Mouse (Mus musculus): Measurements from ENCODE around the gene Gm4846. TPM values are rescaled to one million over a fixed set of nuclear protein-coding genes. Genes with fewer than 3 reads are reported as not detected.
"Not testable (repeated sequence)": the region's sequence is repeated elsewhere in the genome, so short reads cannot be mapped to it uniquely, and the experiment has no call there.

Gm4846 gene
- polyA plus RNA-seq (2014; fragmentation: Nextera tagmentation; extraction: Ambion mirVana) = not detected in 2 replicates

DNA sequence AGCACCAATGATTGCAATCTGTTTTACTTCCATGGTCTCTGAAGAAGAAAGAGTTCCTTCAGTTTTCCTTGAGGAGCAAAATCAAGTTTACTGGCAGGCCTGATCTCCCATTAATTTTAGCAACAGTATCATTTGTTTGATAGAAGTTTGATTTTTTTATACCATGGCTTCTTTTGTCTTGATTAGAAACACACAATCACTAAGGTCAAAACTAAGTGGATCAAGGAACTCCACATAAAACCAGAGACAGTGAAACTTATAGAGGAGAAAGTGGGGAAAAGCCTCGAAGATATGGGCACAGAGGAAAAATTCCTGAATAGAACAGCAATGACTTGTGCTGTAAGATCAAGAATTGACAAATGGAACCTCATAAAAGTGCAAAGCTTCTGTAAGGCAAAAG is at the start of gene Gm4846:
Gene Gm4846 (minus strand): TSS at position 101 of the 400 bp plus-strand sequence.
- H3K36me3 ChIP-seq (ENCODE audit: control insufficient read depth, insufficient read depth, low read length); ATAC-seq (replicated peaks; ENCODE audit: low FRiP score); DNase-seq (ENCODE audit: low spot score); H3K9me3 ChIP-seq (ENCODE audit: control insufficient read depth, low read length); H3K9ac ChIP-seq (ENCODE audit: low read length); H3K27me3 ChIP-seq (ENCODE audit: control insufficient read depth, insufficient read depth, low read length); H3K4me3 ChIP-seq (ENCODE audit: low read depth, low read length); H3K4me2 ChIP-seq (ENCODE audit: low read depth, low read length, severe bottlenecking); H3K4me1 ChIP-seq (replicated peaks; ENCODE audit: control insufficient read depth, insufficient read depth, low read length); H3K27ac ChIP-seq (ENCODE audit: low read depth, low read length): not testable (repeated sequence)
- 89% methylated on average over 1 of the region's 1 CpGs for WGBS

GRCm38 (mm10) chr1:166531521-166531920 is 34.1 kb upstream of the Gm4846 start:
- not testable (repeated sequence) for H3K27me3 ChIP-seq (ENCODE audit: control insufficient read depth, insufficient read depth, low read length); H3K4me3 ChIP-seq (ENCODE audit: low read depth, low read length); H3K9ac ChIP-seq (ENCODE audit: low read length); H3K9me3 ChIP-seq (ENCODE audit: control insufficient read depth, low read length); H3K4me1 ChIP-seq (replicated peaks; ENCODE audit: control insufficient read depth, insufficient read depth, low read length); ATAC-seq (replicated peaks; ENCODE audit: low FRiP score); H3K27ac ChIP-seq (ENCODE audit: low read depth, low read length); H3K4me2 ChIP-seq (ENCODE audit: low read depth, low read length, severe bottlenecking); DNase-seq (ENCODE audit: low spot score); H3K36me3 ChIP-seq (ENCODE audit: control insufficient read depth, insufficient read depth, low read length)
- 81% methylated on average over 2 of the region's 2 CpGs for WGBS

GRCm38 (mm10) chr1:166524709-166525108 is 27.3 kb upstream of the Gm4846 start:
- H3K4me3 ChIP-seq (ENCODE audit: low read depth, low read length); H3K27ac ChIP-seq (ENCODE audit: low read depth, low read length); H3K27me3 ChIP-seq (ENCODE audit: control insufficient read depth, insufficient read depth, low read length); H3K9me3 ChIP-seq (ENCODE audit: control insufficient read depth, low read length); H3K4me2 ChIP-seq (ENCODE audit: low read depth, low read length, severe bottlenecking); DNase-seq (ENCODE audit: low spot score); H3K4me1 ChIP-seq (replicated peaks; ENCODE audit: control insufficient read depth, insufficient read depth, low read length); H3K36me3 ChIP-seq (ENCODE audit: control insufficient read depth, insufficient read depth, low read length); H3K9ac ChIP-seq (ENCODE audit: low read length); ATAC-seq (replicated peaks; ENCODE audit: low FRiP score): not testable (repeated sequence)
- 89% methylated on average over 2 of the region's 2 CpGs for WGBS

DNA sequence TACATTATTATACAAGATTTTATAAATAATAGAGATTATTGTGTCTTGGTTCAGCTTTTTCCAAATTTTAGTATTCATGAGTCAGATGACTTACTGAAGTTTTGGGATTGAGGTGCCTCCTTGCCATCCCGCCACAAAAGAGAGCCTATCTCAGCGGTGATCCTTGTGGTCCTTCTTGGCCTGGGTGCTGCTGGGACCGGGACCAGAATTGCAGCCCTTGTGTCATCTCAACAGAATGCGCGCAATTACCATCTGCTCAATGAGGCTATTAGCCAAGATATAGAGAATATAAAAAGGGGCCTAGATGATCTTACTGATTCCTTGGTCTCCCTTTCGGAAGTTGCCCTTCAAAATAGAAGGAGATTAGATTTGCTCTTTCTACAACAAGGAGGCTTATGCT is 22.2 kb upstream of the Gm4846 start:
- not testable (repeated sequence) for H3K36me3 ChIP-seq (ENCODE audit: control insufficient read depth, insufficient read depth, low read length); DNase-seq (ENCODE audit: low spot score); H3K4me1 ChIP-seq (replicated peaks; ENCODE audit: control insufficient read depth, insufficient read depth, low read length); H3K9ac ChIP-seq (ENCODE audit: low read length); H3K27ac ChIP-seq (ENCODE audit: low read depth, low read length); H3K4me2 ChIP-seq (ENCODE audit: low read depth, low read length, severe bottlenecking); ATAC-seq (replicated peaks; ENCODE audit: low FRiP score); H3K4me3 ChIP-seq (ENCODE audit: low read depth, low read length); H3K9me3 ChIP-seq (ENCODE audit: control insufficient read depth, low read length); H3K27me3 ChIP-seq (ENCODE audit: control insufficient read depth, insufficient read depth, low read length)
- WGBS = 95% methylated on average over 6 of the region's 6 CpGs

DNA sequence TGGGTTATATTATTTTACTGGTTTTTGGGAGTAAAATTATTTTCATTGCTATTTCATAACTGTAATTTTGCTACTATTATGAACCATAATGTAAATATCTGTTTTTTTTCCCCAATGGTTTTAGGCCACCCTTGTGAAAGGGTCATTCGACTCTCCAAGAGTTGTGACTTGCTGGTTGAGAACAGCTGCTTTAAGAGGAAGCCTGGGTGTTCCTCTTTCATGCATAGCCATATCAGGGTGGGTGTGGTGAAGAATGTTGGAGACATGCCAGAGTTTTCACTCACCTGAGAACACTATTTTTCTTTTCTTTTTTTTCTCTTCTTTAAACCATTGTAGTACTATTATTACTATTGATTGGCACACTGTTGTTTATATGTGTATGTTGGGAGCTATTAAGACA is 19.2 kb upstream of the Gm4846 start:
- Histone ChIP-seq H3K27ac (ENCODE audit: low read depth, low read length) (no peak overlapping the region), H3K9ac (ENCODE audit: low read length) (no peak overlapping the region), H3K27me3 (ENCODE audit: control insufficient read depth, insufficient read depth, low read length) (no peaks in the 10 kb centered on the region), H3K9me3 (ENCODE audit: control insufficient read depth, low read length) (no peaks in the 10 kb centered on the region), H3K4me3 (ENCODE audit: low read depth, low read length) (no peak overlapping the region), H3K4me2 (ENCODE audit: low read depth, low read length, severe bottlenecking) (no peak overlapping the region), H3K36me3 (ENCODE audit: control insufficient read depth, insufficient read depth, low read length) (no peaks in the 10 kb centered on the region), H3K4me1 (replicated peaks; ENCODE audit: control insufficient read depth, insufficient read depth, low read length) (no peaks in the 10 kb centered on the region)
- 88% methylated on average over 1 of the region's 1 CpGs for WGBS
- ATAC-seq (replicated peaks; ENCODE audit: low FRiP score) (no peak), DNase-seq (ENCODE audit: low spot score) (no peak)

DNA sequence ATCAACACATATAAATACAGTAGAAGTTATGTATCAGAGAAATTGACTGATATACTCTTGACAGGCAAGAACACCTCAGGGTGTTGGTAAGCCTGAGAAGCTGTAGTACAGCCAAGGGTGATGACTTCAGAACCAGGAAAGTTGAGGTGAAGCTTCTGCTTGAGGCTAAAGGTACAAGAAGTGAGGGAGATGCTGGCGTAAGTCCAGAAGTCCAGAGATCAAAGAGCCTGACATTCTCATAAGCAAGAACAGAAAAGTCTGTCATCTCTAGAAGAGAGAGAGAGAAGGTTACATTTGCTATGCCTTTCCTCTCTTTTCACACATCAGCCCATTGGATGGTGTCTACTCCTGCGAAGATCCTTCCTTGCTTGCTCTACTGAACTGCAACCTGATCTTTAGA is 6.8 kb upstream of the Gm4846 start:
- H3K4me1 ChIP-seq (replicated peaks; ENCODE audit: control insufficient read depth, insufficient read depth, low read length); H3K27me3 ChIP-seq (ENCODE audit: control insufficient read depth, insufficient read depth, low read length); H3K9ac ChIP-seq (ENCODE audit: low read length); H3K4me3 ChIP-seq (ENCODE audit: low read depth, low read length); H3K9me3 ChIP-seq (ENCODE audit: control insufficient read depth, low read length); H3K36me3 ChIP-seq (ENCODE audit: control insufficient read depth, insufficient read depth, low read length); H3K27ac ChIP-seq (ENCODE audit: low read depth, low read length); DNase-seq (ENCODE audit: low spot score); H3K4me2 ChIP-seq (ENCODE audit: low read depth, low read length, severe bottlenecking); ATAC-seq (replicated peaks; ENCODE audit: low FRiP score): not testable (repeated sequence)
- WGBS = 74% methylated on average over 2 of the region's 2 CpGs

DNA sequence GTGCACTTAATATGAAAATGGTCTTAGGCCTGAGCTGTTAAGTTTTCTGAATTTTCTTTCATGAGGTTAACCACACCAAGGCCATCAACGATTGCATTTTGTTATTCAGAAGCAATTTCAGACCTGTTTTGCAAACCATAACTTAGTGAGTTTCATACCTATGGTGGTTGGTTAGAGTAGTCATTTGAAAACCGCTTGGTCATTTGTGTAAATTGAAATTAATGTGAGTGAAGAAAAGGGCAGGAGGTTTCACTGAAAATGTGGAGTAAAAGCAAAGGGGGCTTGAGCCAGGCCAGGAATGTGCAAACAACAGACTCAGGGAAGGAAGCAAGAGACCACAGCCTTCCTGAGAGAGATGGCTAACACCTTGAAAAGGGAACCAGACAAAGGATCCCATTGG is 17.9 kb downstream of the Gm4846 start:
- 86% methylated on average over 2 of the region's 2 CpGs for WGBS
- Histone ChIP-seq H3K27me3 (ENCODE audit: control insufficient read depth, insufficient read depth, low read length) (no peaks in the 10 kb centered on the region), H3K4me3 (ENCODE audit: low read depth, low read length) (no peak overlapping the region), H3K9me3 (ENCODE audit: control insufficient read depth, low read length) (no peaks in the 10 kb centered on the region), H3K36me3 (ENCODE audit: control insufficient read depth, insufficient read depth, low read length) (no peaks in the 10 kb centered on the region), H3K4me1 (replicated peaks; ENCODE audit: control insufficient read depth, insufficient read depth, low read length) (no peaks in the 10 kb centered on the region), H3K9ac (ENCODE audit: low read length) (no peak overlapping the region), H3K4me2 (ENCODE audit: low read depth, low read length, severe bottlenecking) (no peak overlapping the region), H3K27ac (ENCODE audit: low read depth, low read length) (no peak overlapping the region)
- no peak for ATAC-seq (replicated peaks; ENCODE audit: low FRiP score)
- DNase-seq (ENCODE audit: low spot score) = no peak

DNA sequence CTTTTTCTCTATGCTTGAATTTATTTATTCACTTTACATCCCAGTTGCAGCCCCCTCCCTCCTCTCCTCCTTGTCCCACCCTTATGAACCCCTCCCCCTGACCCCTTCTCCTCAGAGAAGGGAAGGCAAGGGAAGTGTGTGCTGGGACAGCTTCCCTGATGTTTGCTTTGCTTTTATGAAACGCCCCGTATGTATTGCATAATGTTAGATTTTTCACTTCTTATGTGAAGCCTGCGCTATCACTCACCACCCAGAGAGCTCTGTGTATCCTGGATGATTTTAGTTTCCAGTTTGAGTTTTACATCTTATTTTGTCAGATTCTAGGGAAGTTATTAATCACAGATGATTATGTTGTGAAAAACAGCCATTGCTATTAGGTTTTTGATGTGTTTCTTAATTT is 30.2 kb downstream of the Gm4846 start:
- Histone ChIP-seq H3K4me3 (ENCODE audit: low read depth, low read length) (no peak overlapping the region), H3K9ac (ENCODE audit: low read length) (no peak overlapping the region), H3K4me2 (ENCODE audit: low read depth, low read length, severe bottlenecking) (no peak overlapping the region), H3K4me1 (replicated peaks; ENCODE audit: control insufficient read depth, insufficient read depth, low read length) (no peaks in the 10 kb centered on the region), H3K36me3 (ENCODE audit: control insufficient read depth, insufficient read depth, low read length) (no peaks in the 10 kb centered on the region), H3K9me3 (ENCODE audit: control insufficient read depth, low read length) (no peaks in the 10 kb centered on the region), H3K27me3 (ENCODE audit: control insufficient read depth, insufficient read depth, low read length) (no peaks in the 10 kb centered on the region), H3K27ac (ENCODE audit: low read depth, low read length) (no peak overlapping the region)
- 93% methylated on average over 3 of the region's 3 CpGs for WGBS
- DNase-seq (ENCODE audit: low spot score) (no peak), ATAC-seq (replicated peaks; ENCODE audit: low FRiP score) (no peak)

DNA sequence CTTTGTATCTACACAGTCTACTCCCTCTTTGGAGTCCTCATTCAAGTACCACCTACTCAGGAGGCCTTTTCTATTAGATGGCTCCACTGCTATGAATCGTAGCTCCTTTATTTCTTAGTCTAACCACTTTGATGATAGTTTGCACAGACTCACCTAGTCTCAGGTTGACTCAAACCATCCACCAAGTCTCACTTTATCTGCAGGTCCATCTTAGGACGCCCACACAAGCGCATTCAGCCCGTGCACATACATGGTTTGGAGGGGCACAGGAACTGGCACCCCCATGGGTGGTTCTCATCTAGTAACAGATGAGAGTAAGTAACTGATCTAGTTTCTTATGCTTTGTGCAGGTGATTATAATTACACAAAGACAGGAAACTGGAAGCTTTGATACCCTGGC is 34.8 kb downstream of the Gm4846 start:
- DNase-seq (ENCODE audit: low spot score) = no peak

More for the DNA sequence above, 34.8 kb downstream of the Gm4846 start:
- Histone ChIP-seq H3K4me1 (replicated peaks; ENCODE audit: control insufficient read depth, insufficient read depth, low read length) (no peaks in the 10 kb centered on the region), H3K36me3 (ENCODE audit: control insufficient read depth, insufficient read depth, low read length) (no peaks in the 10 kb centered on the region), H3K27ac (ENCODE audit: low read depth, low read length) (no peak overlapping the region), H3K27me3 (ENCODE audit: control insufficient read depth, insufficient read depth, low read length) (no peaks in the 10 kb centered on the region), H3K9ac (ENCODE audit: low read length) (no peak overlapping the region), H3K9me3 (ENCODE audit: control insufficient read depth, low read length) (no peaks in the 10 kb centered on the region), H3K4me3 (ENCODE audit: low read depth, low read length) (no peak overlapping the region), H3K4me2 (ENCODE audit: low read depth, low read length, severe bottlenecking) (no peak overlapping the region)
- no peak for ATAC-seq (replicated peaks; ENCODE audit: low FRiP score)
- WGBS = 88% methylated on average over 4 of the region's 4 CpGs

All from forebrain, embryonic 11.5 days (tissue).